Comparison of ENCODE assay signal across 8 mouse cellular contexts in genomic region chr8:88696721-88697641, GRCm38 (mm10). TPM values are rescaled to one million over a fixed set of nuclear protein-coding genes. Genes with fewer than 3 reads are reported as not detected.
DNase-seq lines count a peak whose midpoint lies in the region; ATAC-seq and TF ChIP-seq lines count a peak whose summit lies in the region.

Gene Cyld, plus strand, starts transcription at chr8:88697028.

- H3K4me3 ChIP-seq in bone marrow, adult 2 months (replicated peaks; ENCODE audit: control insufficient read depth, low read depth, low read length): peak within 1 kb of the TSS; percentile 95
- H3K4me3 ChIP-seq in embryonic facial prominence, embryonic 15.5 days (replicated peaks): peak within 1 kb of the TSS; percentile 96
- peak within 1 kb of the TSS; percentile 76 for H3K4me3 ChIP-seq in limb, embryonic 14.5 days (replicated peaks; ENCODE audit: low read length)
- peak within 1 kb of the TSS; percentile 90 for H3K4me3 ChIP-seq in midbrain, postnatal 0 days (ENCODE audit: low read depth, low read length)

- peak; percentile 6; the same call in 1 of the 2 replicates for TF ChIP-seq CTCF in bone marrow, adult 2 months (IDR thresholded peaks at IDR 0.05; ENCODE audit: control insufficient read depth, insufficient read depth, low read length)
- no peak; the same call in 1 of the 2 replicates for TF ChIP-seq CTCF in midbrain, postnatal 0 days (IDR thresholded peaks at IDR 0.05)

- H3K9me3 ChIP-seq in embryonic facial prominence, embryonic 15.5 days (replicated peaks): no peaks in the 10 kb centered on the region
- H3K9me3 ChIP-seq in limb, embryonic 14.5 days (ENCODE audit: control insufficient read depth, low read length): no peaks in the 10 kb centered on the region
- no peaks in the 10 kb centered on the region for H3K9me3 ChIP-seq in midbrain, postnatal 0 days (ENCODE audit: low read length)

- TF ChIP-seq POLR2A in bone marrow, adult 2 months (IDR thresholded peaks at IDR 0.05; ENCODE audit: borderline replicate concordance, control insufficient read depth, low read depth, low read length): no peak; the same call in 1 of the 2 replicates
- TF ChIP-seq POLR2A in limb, embryonic 14.5 days (IDR thresholded peaks at IDR 0.05; ENCODE audit: borderline replicate concordance, extremely low read depth, insufficient read depth, insufficient read length): no peak

- no peaks in the 10 kb centered on the region for H3K36me3 ChIP-seq in embryonic facial prominence, embryonic 15.5 days
- no peaks in the 10 kb centered on the region for H3K36me3 ChIP-seq in limb, embryonic 14.5 days (ENCODE audit: control insufficient read depth, insufficient read depth, low read length)
- no peaks in the 10 kb centered on the region for H3K36me3 ChIP-seq in midbrain, postnatal 0 days (ENCODE audit: insufficient read depth, low read length)

- H3K4me1 ChIP-seq in bone marrow, adult 2 months (ENCODE audit: control insufficient read depth, insufficient read depth, low read length): peaks cover 7% of the 10 kb centered on the region; the same call in 1 of the 2 replicates
- H3K4me1 ChIP-seq in embryonic facial prominence, embryonic 15.5 days: peaks cover 15% of the 10 kb centered on the region
- peaks cover 5% of the 10 kb centered on the region for H3K4me1 ChIP-seq in limb, embryonic 14.5 days (ENCODE audit: control insufficient read depth, insufficient read depth, low read length)
- no peaks in the 10 kb centered on the region; the same call in 1 of the 2 replicates for H3K4me1 ChIP-seq in midbrain, postnatal 0 days (ENCODE audit: insufficient read depth, low read length)

- DNase-seq in 416B (ENCODE audit: low read depth): peak; percentile 98
- DNase-seq in heart, adult 8-10 months (ENCODE audit: low spot score): peak; percentile 98
- peak; percentile 100 for DNase-seq in kidney, adult 9 months
- DNase-seq in limb, embryonic 14.5 days (ENCODE audit: low spot score): peak; percentile 100
- DNase-seq in midbrain, postnatal 0 days (ENCODE audit: low spot score): peak; percentile 99
- DNase-seq in spleen, postnatal 14 days (ENCODE audit: low spot score in 2 of 2): peak; percentile 92 to 94

- H3K27me3 ChIP-seq in embryonic facial prominence, embryonic 15.5 days: no peaks in the 10 kb centered on the region
- H3K27me3 ChIP-seq in limb, embryonic 14.5 days (ENCODE audit: control insufficient read depth, insufficient read depth, low read length): no peaks in the 10 kb centered on the region
- no peaks in the 10 kb centered on the region for H3K27me3 ChIP-seq in midbrain, postnatal 0 days (ENCODE audit: insufficient read depth, low read length)

- peak within 1 kb of the TSS; percentile 97 for H3K27ac ChIP-seq in bone marrow, adult 2 months (ENCODE audit: control insufficient read depth, insufficient read depth, low read depth, low read length, poor library complexity)
- peak within 1 kb of the TSS; percentile 80 for H3K27ac ChIP-seq in embryonic facial prominence, embryonic 15.5 days (replicated peaks)
- H3K27ac ChIP-seq in limb, embryonic 14.5 days (replicated peaks; ENCODE audit: low read depth, low read length): peak within 1 kb of the TSS; percentile 71
- peak within 1 kb of the TSS; percentile 77 for H3K27ac ChIP-seq in midbrain, postnatal 0 days (ENCODE audit: low read depth, low read length)

- H3K9ac ChIP-seq in embryonic facial prominence, embryonic 15.5 days: peak within 1 kb of the TSS; percentile 83
- H3K9ac ChIP-seq in limb, embryonic 14.5 days (ENCODE audit: low read depth, low read length, severe bottlenecking): peak within 1 kb of the TSS; percentile 79
- H3K9ac ChIP-seq in midbrain, postnatal 0 days (replicated peaks; ENCODE audit: low read length, poor library complexity, severe bottlenecking): peak within 1 kb of the TSS; percentile 86

- H3K4me2 ChIP-seq in embryonic facial prominence, embryonic 15.5 days (replicated peaks): peak within 1 kb of the TSS; percentile 72
- peak within 1 kb of the TSS; percentile 67 for H3K4me2 ChIP-seq in limb, embryonic 14.5 days (replicated peaks; ENCODE audit: low read depth, low read length, severe bottlenecking)
- H3K4me2 ChIP-seq in midbrain, postnatal 0 days (ENCODE audit: low read depth, low read length, poor library complexity, severe bottlenecking): peak within 1 kb of the TSS; percentile 80

- under 1% methylated on average over 80 of the region's 80 CpGs for WGBS in bone marrow, adult 2 months
- under 1% methylated on average over 74 of the region's 80 CpGs for WGBS in embryonic facial prominence, embryonic 15.5 days
- under 1% methylated on average over 60 of the region's 80 CpGs for WGBS in limb, embryonic 14.5 days
- under 1% methylated on average over 63 of the region's 80 CpGs for WGBS in midbrain, postnatal 0 days

- ATAC-seq in embryonic facial prominence, embryonic 15.5 days (ENCODE audit: insufficient number of reproducible peaks, low FRiP score, low TSS enrichment, low read depth): peak; percentile 98
- ATAC-seq in limb, embryonic 14.5 days (ENCODE audit: low FRiP score, low read depth): peak; percentile 100
- peak; percentile 99 for ATAC-seq in midbrain, postnatal 0 days (ENCODE audit: low FRiP score)

RNA-seq across cellular contexts. Expression of gene Cyld, which starts in this region (rescaled TPM):
- 7.5 and 10.9 TPM in 2 replicates for polyA plus RNA-seq in bone marrow, adult 2 months (2011; ENCODE audit: insufficient read depth, insufficient read length, low replicate concordance, missing spikeins)
- 13.0 and 14.1 TPM in 2 replicates for polyA plus RNA-seq in embryonic facial prominence, embryonic 15.5 days (2015; fragmentation: Nextera tagmentation; extraction: Ambion mirVana)
- 10 to 100 TPM; 26.3 to 31.2 (median 30.0) TPM for total RNA-seq in heart, adult 8-10 months (2022)
- polyA plus RNA-seq in limb, embryonic 14.5 days (2012; rRNA removed): 8.1 and 8.6 TPM in 2 replicates
- 12.2 and 14.5 TPM in 2 replicates for polyA plus RNA-seq in limb, embryonic 14.5 days (2014; fragmentation: Nextera tagmentation; extraction: Ambion mirVana)
- total RNA-seq in midbrain, postnatal 0 days (2014; rRNA removed): 19.1 and 23.6 TPM in 2 replicates
- polyA plus RNA-seq in midbrain, postnatal 0 days (2015; fragmentation: Nextera tagmentation; extraction: Ambion mirVana): 11.8 and 14.3 TPM in 2 replicates

Comparison
In these comparisons a context has a peak if more than half of its experiments do, and no peak if none do; other contexts are left out.
1. Peak in every context shown above with its lines: DNase-seq, ATAC-seq, H3K4me3 ChIP-seq and H3K27ac ChIP-seq.